In genomic region chr17:13913951-13914350, GRCm38 (mm10) we compare ENCODE assay signal across 23 mouse cellular contexts. TPM values are rescaled to one million over a fixed set of nuclear protein-coding genes. Genes with fewer than 3 reads are reported as not detected.
DNase-seq lines count a peak whose midpoint lies in the region; ATAC-seq and TF ChIP-seq lines count a peak whose summit lies in the region.
"Had no signal": no experiment of that assay in that cellular context is flagged by ENCODE, and none has a peak within 500 bp of the region (broad histone marks: within the 10 kb centered on the region; RNA-seq: fewer than 3 reads in every experiment).

No protein-coding gene starts in this region.

- TF ChIP-seq CTCF in intestine, postnatal 0 days (IDR thresholded peaks at IDR 0.05; ENCODE audit: low read depth) = no peak

- H3K27ac ChIP-seq in intestine, embryonic 14.5 days (ENCODE audit: low read depth) = no peak overlapping the region
- H3K27ac ChIP-seq in intestine, postnatal 0 days (ENCODE audit: low read depth, low read length) = no peak overlapping the region
- H3K27ac ChIP-seq in lung, embryonic 16.5 days (ENCODE audit: low read length) = peak overlapping the region; percentile 53; the same call in 1 of the 2 replicates
- no peak overlapping the region for H3K27ac ChIP-seq in forebrain, embryonic 13.5 days
- H3K27ac ChIP-seq: forebrain, embryonic 15.5 days; hindbrain, embryonic 13.5 days; liver, embryonic 12.5 days; midbrain, embryonic 10.5 days had no signal

- H3K9me3 ChIP-seq in intestine, embryonic 14.5 days (ENCODE audit: control insufficient read depth, low read length) = no peaks in the 10 kb centered on the region
- H3K9me3 ChIP-seq in intestine, postnatal 0 days (ENCODE audit: control insufficient read depth) = no peaks in the 10 kb centered on the region
- no peaks in the 10 kb centered on the region for H3K9me3 ChIP-seq in lung, embryonic 16.5 days (ENCODE audit: control insufficient read depth, low read length)
- H3K9me3 ChIP-seq in forebrain, embryonic 13.5 days (replicated peaks) = no peaks in the 10 kb centered on the region
- H3K9me3 ChIP-seq: forebrain, embryonic 15.5 days; hindbrain, embryonic 13.5 days; liver, embryonic 12.5 days; midbrain, embryonic 10.5 days had no signal

- intact Hi-C loops in heart, postnatal 36 days (cut with DNase I) = loop anchor here (2.0 kb wide), 2 partner anchors 25 to 37 kb away; no protein-coding TSS in a partner anchor

- H3K27me3 ChIP-seq in intestine, embryonic 14.5 days (replicated peaks; ENCODE audit: control insufficient read depth, insufficient read depth, low read length) = no peaks in the 10 kb centered on the region
- no peaks in the 10 kb centered on the region for H3K27me3 ChIP-seq in intestine, postnatal 0 days (replicated peaks; ENCODE audit: control insufficient read depth, insufficient read depth, low read length)
- no peaks in the 10 kb centered on the region for H3K27me3 ChIP-seq in lung, embryonic 16.5 days (ENCODE audit: control insufficient read depth, insufficient read depth, low read depth, low read length)
- no peaks in the 10 kb centered on the region for H3K27me3 ChIP-seq in forebrain, embryonic 13.5 days
- H3K27me3 ChIP-seq: CH12.LX; forebrain, embryonic 15.5 days; hindbrain, embryonic 13.5 days; liver, embryonic 12.5 days had no signal

- peak; percentile 89 for DNase-seq in heart, adult 11 months
- no peak for DNase-seq in heart, postnatal 36 days
- peak; percentile 20 for DNase-seq in intestine, embryonic 14.5 days (ENCODE audit: low spot score)
- DNase-seq in lung, postnatal 4 days = no peak
- DNase-seq: cerebellum, adult 9-11 months; layer of hippocampus, postnatal 36 days; right cerebral cortex, postnatal 14 days; thymus, postnatal 36 days had no signal

- WGBS in intestine, embryonic 14.5 days = 56% methylated on average over 4 of the region's 4 CpGs
- WGBS in intestine, postnatal 0 days = 52% methylated on average over 4 of the region's 4 CpGs
- WGBS in lung, embryonic 16.5 days = 35% methylated on average over 4 of the region's 4 CpGs
- whole genome bisulfite sequencing in forebrain, embryonic 13.5 days = 51% methylated on average over 4 of the region's 4 CpGs

- no peaks in the 10 kb centered on the region for H3K4me1 ChIP-seq in intestine, embryonic 14.5 days (replicated peaks; ENCODE audit: control insufficient read depth, insufficient read depth, low read length)
- no peaks in the 10 kb centered on the region for H3K4me1 ChIP-seq in intestine, postnatal 0 days (replicated peaks; ENCODE audit: control insufficient read depth, insufficient read depth, low read length)
- H3K4me1 ChIP-seq in lung, embryonic 16.5 days (replicated peaks; ENCODE audit: control insufficient read depth, insufficient read depth, low read length) = peaks cover 12% of the 10 kb centered on the region
- H3K4me1 ChIP-seq in forebrain, embryonic 13.5 days = no peaks in the 10 kb centered on the region
- H3K4me1 ChIP-seq: forebrain, embryonic 15.5 days; hindbrain, embryonic 13.5 days; liver, embryonic 12.5 days; midbrain, embryonic 10.5 days had no signal

- no peak overlapping the region for H3K4me3 ChIP-seq in intestine, embryonic 14.5 days (ENCODE audit: low read depth, low read length)
- no peak overlapping the region for H3K4me3 ChIP-seq in intestine, postnatal 0 days (ENCODE audit: low read depth, low read length)
- H3K4me3 ChIP-seq in lung, embryonic 16.5 days (ENCODE audit: low read length) = no peak overlapping the region
- no peak overlapping the region for H3K4me3 ChIP-seq in forebrain, embryonic 13.5 days
- H3K4me3 ChIP-seq: erythroblast, embryonic 14.5 days; forebrain, embryonic 15.5 days; hindbrain, embryonic 13.5 days; liver, embryonic 12.5 days; midbrain, embryonic 10.5 days had no signal

- no peak for ATAC-seq in intestine, embryonic 14.5 days (replicated peaks; ENCODE audit: low FRiP score, low TSS enrichment, low read depth)
- no peak for ATAC-seq in intestine, postnatal 0 days
- no peak for ATAC-seq in lung, embryonic 16.5 days (ENCODE audit: low read depth)
- ATAC-seq in forebrain, embryonic 13.5 days = no peak
- ATAC-seq: forebrain, embryonic 15.5 days; liver, embryonic 12.5 days had no signal

- H3K9ac ChIP-seq in intestine, embryonic 14.5 days (ENCODE audit: low read length) = no peak overlapping the region
- no peak overlapping the region for H3K9ac ChIP-seq in intestine, postnatal 0 days (ENCODE audit: low read depth, low read length)
- H3K9ac ChIP-seq in lung, embryonic 16.5 days (ENCODE audit: low read length) = no peak overlapping the region
- no peak overlapping the region for H3K9ac ChIP-seq in forebrain, embryonic 13.5 days
- H3K9ac ChIP-seq: forebrain, embryonic 15.5 days; hindbrain, embryonic 13.5 days; liver, embryonic 12.5 days had no signal

- H3K36me3 ChIP-seq in intestine, embryonic 14.5 days (ENCODE audit: control insufficient read depth, insufficient read depth, low read length) = no peaks in the 10 kb centered on the region
- H3K36me3 ChIP-seq in intestine, postnatal 0 days (ENCODE audit: control insufficient read depth, insufficient read depth) = no peaks in the 10 kb centered on the region
- no peaks in the 10 kb centered on the region for H3K36me3 ChIP-seq in lung, embryonic 16.5 days (ENCODE audit: control insufficient read depth, insufficient read depth, low read length)
- H3K36me3 ChIP-seq in forebrain, embryonic 13.5 days (ENCODE audit: poor library complexity, severe bottlenecking) = 0 out of 2 replicates have a peak, but pooled peaks cover 3% of the 10 kb centered on the region
- H3K36me3 ChIP-seq: hindbrain, embryonic 13.5 days; liver, embryonic 12.5 days; midbrain, embryonic 10.5 days had no signal

- no peak overlapping the region for H3K4me2 ChIP-seq in intestine, embryonic 14.5 days (ENCODE audit: low read length)
- no peak overlapping the region for H3K4me2 ChIP-seq in intestine, postnatal 0 days (replicated peaks; ENCODE audit: low read depth)
- no peak overlapping the region for H3K4me2 ChIP-seq in lung, embryonic 16.5 days (ENCODE audit: low read depth, low read length)
- H3K4me2 ChIP-seq in forebrain, embryonic 13.5 days = no peak overlapping the region
- H3K4me2 ChIP-seq: forebrain, embryonic 15.5 days; hindbrain, embryonic 13.5 days; liver, embryonic 12.5 days had no signal

RNA-seq across cellular contexts. Expression of gene Gm7168, which starts 34.2 kb away (rescaled TPM):
- total RNA-seq in heart, postnatal 36 days (2021) = under 1 TPM in 1 of 2 experiments, not detected in 1; 0.16 TPM
- polyA plus RNA-seq in intestine, embryonic 14.5 days (2014; fragmentation: Nextera tagmentation; extraction: Ambion mirVana) = not detected in 2 replicates
- polyA plus RNA-seq in intestine, postnatal 0 days (2015; fragmentation: Nextera tagmentation; extraction: Ambion mirVana) = not detected in 2 replicates
- not detected in 2 replicates for polyA plus RNA-seq in lung, embryonic 16.5 days (2015; fragmentation: Nextera tagmentation; extraction: Ambion mirVana)
- not detected in 2 replicates for polyA plus RNA-seq in forebrain, embryonic 13.5 days (2015; fragmentation: Nextera tagmentation; extraction: Ambion mirVana)
- total RNA-seq: adrenal gland, adult 18-20 months; CH12.LX; layer of hippocampus, postnatal 36 days; left cerebral cortex, postnatal 25 days had no signal
- polyA plus RNA-seq: erythroblast, embryonic 14.5 days; forebrain, embryonic 15.5 days; gonadal fat pad, adult 2 months; hindbrain, embryonic 13.5 days; kidney, adult 2 months; large intestine, adult 2 months; liver, embryonic 12.5 days; midbrain, embryonic 10.5 days; neural tube, embryonic 14.5 days had no signal

Comparison
In these comparisons a context has a peak if more than half of its experiments do, and no peak if none do; other contexts are left out.
1. DNase-seq: peak in heart, adult 11 months (single experiment) and intestine, embryonic 14.5 days (single experiment); none in heart, postnatal 36 days (0 of 2) and lung, postnatal 4 days (0 of 2).